Mouse (Mus musculus) embryonic facial prominence, embryonic 11.5 days (tissue): ENCODE measurements around the gene Tfeb. TPM values are rescaled to one million over a fixed set of nuclear protein-coding genes. Genes with fewer than 3 reads are reported as not detected.

Experiments
- ATAC-seq: fragments of 200-750 bp; cut with Nextera tagmentation; replicated peaks from 2 replicates; pipeline ENCODE4 v1.8.0; 2017; ENCODE audit warnings: low read depth; ENCODE audit not compliant: insufficient number of reproducible peaks, low FRiP score, low TSS enrichment
- DNase-seq: peaks from one replicate; pipeline ENCODE4 v3.0.0-alpha.2; 2015; ENCODE audit warnings: low spot score
- H3K27ac ChIP-seq: fragments of 300-500 bp; sonication (generic); replicated peaks from 2 replicates; pipeline ENCODE4 v1.5.1; 2014; ENCODE audit warnings: mild to moderate bottlenecking, low read depth, low read length, control low read depth
- H3K27me3 ChIP-seq: fragments of 300-500 bp; sonication (generic); 2 replicates; pipeline ENCODE4 v1.6.1; 2014; ENCODE audit warnings: mild to moderate bottlenecking, low read length, moderate library complexity, mixed read lengths; ENCODE audit not compliant: control insufficient read depth, insufficient read depth
- H3K36me3 ChIP-seq: fragments of 300-500 bp; sonication (generic); replicated peaks from 2 replicates; pipeline ENCODE4 v1.6.1; 2014; ENCODE audit warnings: low read depth, mild to moderate bottlenecking, low read length, moderate library complexity, mixed read lengths; ENCODE audit not compliant: control insufficient read depth, insufficient read depth
- H3K4me1 ChIP-seq: fragments of 300-500 bp; sonication (generic); 2 replicates; pipeline ENCODE4 v1.6.1; 2014; ENCODE audit warnings: low read length, mixed read lengths; ENCODE audit not compliant: control insufficient read depth, insufficient read depth
- H3K4me2 ChIP-seq: fragments of 300-500 bp; sonication (generic); 2 replicates; pipeline ENCODE4 v1.6.1; 2014; ENCODE audit warnings: low read depth, mild to moderate bottlenecking, control low read depth, low read length, moderate library complexity
- H3K4me3 ChIP-seq: fragments of 300-500 bp; sonication (generic); 2 replicates; pipeline ENCODE4 v1.5.1; 2014; ENCODE audit warnings: low read depth, low read length, control low read depth
- H3K9ac ChIP-seq: fragments of 300-500 bp; sonication (generic); replicated peaks from 2 replicates; pipeline ENCODE4 v1.6.1; 2014; ENCODE audit warnings: mild to moderate bottlenecking, control low read depth, low read length
- H3K9me3 ChIP-seq: fragments of 300-500 bp; sonication (generic); replicated peaks from 2 replicates; pipeline ENCODE4 v1.6.1; 2016; ENCODE audit warnings: mild to moderate bottlenecking, low read length, inconsistent platforms, mixed read lengths; ENCODE audit not compliant: control insufficient read depth
- WGBS: fragments of 180-500 bp; shearing (Covaris S2); extraction: QIAGEN DNeasy Blood & Tissue Kit; methylation state at CpG from one replicate; pipeline ENCODE4 v1.1.7; 2014; 5-methylcytosine and 5-hydroxymethylcytosine counted together
- polyA plus RNA-seq: library from polyadenylated mRNA; unstranded; fragments of >200 nt; fragmentation: Nextera tagmentation; extraction: Ambion mirVana; gene quantifications from 2 replicates; pipeline ENCODE4 v1.2.1, GENCODE M21; 2014

The Tfeb gene
- polyA plus RNA-seq, 1 experiment from 2014 or later, result 2.1 TPM

DNA sequence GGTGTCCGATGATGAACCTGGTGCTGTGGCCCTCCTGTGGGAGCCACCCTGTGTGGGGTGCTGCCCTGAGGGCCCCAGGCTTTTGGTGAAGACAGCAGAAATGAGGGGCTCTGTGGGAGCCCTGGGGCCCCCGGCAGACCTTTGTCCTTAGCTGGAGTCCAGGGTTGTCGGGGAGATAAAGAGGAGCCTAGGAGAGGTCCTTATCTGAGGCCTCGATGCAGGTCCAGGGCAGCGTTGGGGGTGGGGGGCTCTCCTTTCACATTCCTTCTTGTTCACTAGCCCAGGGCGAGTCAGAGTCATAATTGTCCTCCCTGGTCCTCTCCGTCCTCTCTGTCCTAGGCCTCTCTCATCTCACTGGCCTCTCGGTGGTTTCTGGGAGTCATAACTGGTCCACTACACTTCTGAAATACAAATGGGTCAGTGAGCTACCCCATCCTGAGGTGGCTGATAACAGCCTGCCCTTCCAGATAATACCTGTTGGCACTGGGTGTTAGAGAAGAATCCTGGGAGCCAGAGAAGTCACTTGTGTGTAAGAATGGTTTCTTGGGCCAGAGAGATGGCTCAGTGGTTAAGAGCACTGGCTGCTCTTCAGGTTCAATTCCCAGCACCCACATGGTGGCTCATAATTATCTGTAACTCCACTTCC is 16.4 kb downstream of the Tfeb start:
- H3K36me3 ChIP-seq, result no peaks in the 10 kb centered on the region
- no peak overlapping the region for H3K4me3 ChIP-seq
- H3K27me3 ChIP-seq, result no peaks in the 10 kb centered on the region
- H3K27ac ChIP-seq, result no peak overlapping the region
- H3K4me2 ChIP-seq, result no peak overlapping the region
- WGBS, result 85% methylated on average over 8 of the region's 8 CpGs
- DNase-seq (no peak), ATAC-seq (no peak)
- H3K9ac ChIP-seq, result no peak overlapping the region
- H3K9me3 ChIP-seq, result no peaks in the 10 kb centered on the region
- no peaks in the 10 kb centered on the region for H3K4me1 ChIP-seq

DNA sequence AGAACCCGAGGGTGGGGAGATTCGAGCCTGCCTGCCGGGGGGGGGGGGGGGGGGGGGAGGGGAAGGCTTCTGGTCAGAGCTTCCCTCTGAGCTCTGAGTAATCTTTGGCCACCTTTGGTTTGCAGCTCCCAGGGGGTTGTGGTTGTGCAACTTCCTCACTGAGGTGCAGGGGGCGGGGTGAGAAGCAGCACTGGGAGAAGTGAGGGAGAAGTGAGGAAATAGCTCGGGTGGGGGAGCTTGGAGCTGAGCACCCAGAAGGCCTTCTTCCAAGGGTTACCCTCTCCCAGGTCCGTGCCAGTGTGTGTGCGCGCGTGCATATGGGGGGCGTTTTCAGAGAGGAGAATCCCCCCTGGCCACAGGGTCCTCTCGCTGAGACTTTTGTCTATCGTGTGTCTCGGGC is 17.4 kb downstream of the Tfeb start:
- Histone ChIP-seq H3K9me3 (no peaks in the 10 kb centered on the region), H3K36me3 (no peaks in the 10 kb centered on the region), H3K27me3 (no peaks in the 10 kb centered on the region), H3K4me1 (no peaks in the 10 kb centered on the region), H3K9ac (no peak overlapping the region), H3K4me2 (no peak overlapping the region), H3K27ac (no peak overlapping the region), H3K4me3 (no peak overlapping the region)
- DNase-seq (no peak), ATAC-seq (no peak)
- 79% methylated on average over 12 of the region's 13 CpGs for WGBS

- Histone ChIP-seq H3K36me3 (no peaks in the 10 kb centered on the region), H3K9me3 (no peaks in the 10 kb centered on the region), H3K4me1 (no peaks in the 10 kb centered on the region), H3K27ac (no peak overlapping the region), H3K4me3 (no peak overlapping the region), H3K9ac (no peak overlapping the region), H3K4me2 (no peak overlapping the region), H3K27me3 (no peaks in the 10 kb centered on the region)
- DNase-seq (no peak), ATAC-seq (no peak)
- 27% methylated on average over 6 of the region's 6 CpGs for WGBS
These were observed 19.5 kb downstream of the Tfeb start for GRCm38 (mm10) chr17:47756366-47756765.

DNA sequence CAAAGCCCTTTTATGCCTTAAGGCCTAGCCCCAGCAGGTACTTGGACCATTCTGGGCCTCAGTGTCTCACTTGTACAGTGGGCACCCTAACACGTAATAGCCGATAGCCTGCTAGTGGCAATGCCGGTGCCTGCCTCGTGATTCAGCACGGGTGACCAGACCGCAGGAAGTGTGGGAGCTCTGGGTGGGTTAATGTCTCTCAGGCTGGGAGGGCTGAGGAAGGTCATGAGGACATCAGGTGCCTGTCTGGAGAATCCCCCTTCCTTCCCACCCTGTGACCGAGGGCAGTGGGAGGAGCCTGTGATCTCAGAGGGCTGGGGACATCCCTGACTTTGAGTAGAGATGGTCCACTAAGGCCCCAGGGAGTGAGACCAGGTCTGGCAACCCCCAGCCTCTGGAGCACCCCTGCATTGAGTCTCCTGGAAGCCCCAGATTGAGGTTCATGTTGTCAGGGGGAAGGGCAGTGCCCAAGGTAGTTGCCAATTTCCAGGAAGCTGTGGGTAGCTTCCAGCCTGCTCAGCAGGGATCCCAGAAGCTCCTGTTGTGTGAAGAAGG is 20.3 kb downstream of the Tfeb start:
- H3K9ac ChIP-seq, result no peak overlapping the region
- H3K36me3 ChIP-seq, result no peaks in the 10 kb centered on the region
- H3K4me3 ChIP-seq, result no peak overlapping the region
- no peak for ATAC-seq
- H3K9me3 ChIP-seq, result no peaks in the 10 kb centered on the region
- WGBS, result 86% methylated on average over 7 of the region's 7 CpGs
- no peak for DNase-seq
- H3K27me3 ChIP-seq, result no peaks in the 10 kb centered on the region
- H3K4me1 ChIP-seq, result no peaks in the 10 kb centered on the region
- no peak overlapping the region for H3K27ac ChIP-seq
- no peak overlapping the region for H3K4me2 ChIP-seq

GRCm38 (mm10) chr17:47759702-47760410 is 23.0 kb downstream of the Tfeb start:
- Histone ChIP-seq H3K9ac (no peak overlapping the region), H3K27ac (no peak overlapping the region), H3K4me1 (no peaks in the 10 kb centered on the region), H3K4me3 (no peak overlapping the region), H3K9me3 (no peaks in the 10 kb centered on the region), H3K27me3 (no peaks in the 10 kb centered on the region), H3K36me3 (no peaks in the 10 kb centered on the region), H3K4me2 (no peak overlapping the region)
- ATAC-seq, result no peak
- WGBS, result 72% methylated on average over 15 of the region's 15 CpGs
- no peak for DNase-seq

DNA sequence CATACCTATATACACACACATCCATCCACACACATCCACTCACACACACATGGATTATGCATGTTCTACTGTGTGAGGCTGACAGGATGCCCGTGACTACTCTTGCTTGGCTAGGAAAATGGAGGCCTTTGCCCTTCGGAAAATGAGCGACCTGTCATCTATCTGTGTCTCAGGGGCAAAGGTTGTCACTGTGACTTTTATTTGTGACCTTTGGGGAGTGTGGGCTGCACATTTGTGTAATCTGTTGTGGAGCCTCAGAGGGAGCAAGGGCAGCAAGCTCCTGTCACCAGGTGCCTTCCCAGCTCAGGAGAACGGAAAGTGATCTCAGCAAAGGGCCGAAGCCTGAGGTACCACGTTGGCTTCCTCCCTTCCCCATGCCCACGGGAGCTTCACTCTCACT is 25.2 kb downstream of the Tfeb start:
- Histone ChIP-seq H3K27me3 (no peaks in the 10 kb centered on the region), H3K9ac (no peak overlapping the region), H3K4me2 (no peak overlapping the region), H3K36me3 (no peaks in the 10 kb centered on the region), H3K27ac (no peak overlapping the region), H3K4me1 (no peaks in the 10 kb centered on the region), H3K4me3 (no peak overlapping the region), H3K9me3 (no peaks in the 10 kb centered on the region)
- WGBS, result 73% methylated on average over 7 of the region's 7 CpGs
- no peak for DNase-seq
- ATAC-seq, result no peak

- Histone ChIP-seq H3K4me3 (no peak overlapping the region), H3K36me3 (no peaks in the 10 kb centered on the region), H3K4me2 (no peak overlapping the region), H3K27ac (no peak overlapping the region), H3K9me3 (no peaks in the 10 kb centered on the region), H3K9ac (no peak overlapping the region), H3K27me3 (no peaks in the 10 kb centered on the region), H3K4me1 (no peaks in the 10 kb centered on the region)
- WGBS, result 69% methylated on average over 13 of the region's 13 CpGs
- DNase-seq (no peak), ATAC-seq (no peak)
These were observed 25.9 kb downstream of the Tfeb start for GRCm38 (mm10) chr17:47762518-47763340.
